Mouse (Mus musculus): ENCODE measurements around the gene Rps18. TPM values are rescaled to one million over a fixed set of nuclear protein-coding genes. Genes with fewer than 3 reads are reported as not detected.

Rps18 gene
- polyA plus RNA-seq, 1 experiment: 771 TPM

DNA sequence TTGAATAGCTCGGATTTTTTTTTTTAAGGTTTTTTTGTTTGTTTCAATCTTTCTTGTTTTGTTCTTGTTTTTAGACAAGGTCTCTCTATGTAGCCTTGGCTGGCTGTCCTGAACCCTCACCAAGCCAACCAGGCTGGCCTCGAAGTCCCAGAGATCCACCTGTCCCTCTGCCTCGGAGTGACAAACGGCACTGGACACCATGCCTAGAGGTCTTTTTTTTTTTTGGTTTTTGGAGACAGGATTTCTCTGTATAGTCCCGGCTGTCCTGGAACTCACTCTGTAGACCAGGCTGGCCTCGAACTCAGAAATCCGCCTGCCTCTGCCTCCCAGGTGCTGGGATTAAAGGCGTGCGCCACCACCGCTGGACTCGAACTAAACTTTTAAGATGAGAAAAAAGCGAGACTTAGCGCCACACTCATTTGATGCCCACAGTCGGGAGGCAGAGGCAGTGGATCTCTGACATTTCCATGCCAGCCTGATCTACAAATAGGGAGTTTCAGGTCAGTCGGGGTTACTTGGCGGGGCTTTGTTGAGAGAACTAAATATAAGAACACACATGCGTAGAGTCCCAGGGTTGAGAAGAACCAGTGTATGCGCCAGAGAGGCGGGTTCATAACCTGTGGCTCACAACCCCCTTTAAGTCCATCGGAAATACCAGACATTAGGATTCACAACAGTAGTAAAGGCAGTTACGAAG is 27.4 kb downstream of the Rps18 start:
- DNase-seq (ENCODE audit: low read depth): no peak
- TF ChIP-seq POLR2A (IDR thresholded peaks at IDR 0.05; ENCODE audit: borderline replicate concordance, extremely low read depth, insufficient read depth, insufficient read length, poor library complexity, severe bottlenecking) (no peak), CTCF (IDR thresholded peaks at IDR 0.05; ENCODE audit: borderline replicate concordance, extremely low read depth, insufficient read depth, insufficient read length) (no peak)

DNA sequence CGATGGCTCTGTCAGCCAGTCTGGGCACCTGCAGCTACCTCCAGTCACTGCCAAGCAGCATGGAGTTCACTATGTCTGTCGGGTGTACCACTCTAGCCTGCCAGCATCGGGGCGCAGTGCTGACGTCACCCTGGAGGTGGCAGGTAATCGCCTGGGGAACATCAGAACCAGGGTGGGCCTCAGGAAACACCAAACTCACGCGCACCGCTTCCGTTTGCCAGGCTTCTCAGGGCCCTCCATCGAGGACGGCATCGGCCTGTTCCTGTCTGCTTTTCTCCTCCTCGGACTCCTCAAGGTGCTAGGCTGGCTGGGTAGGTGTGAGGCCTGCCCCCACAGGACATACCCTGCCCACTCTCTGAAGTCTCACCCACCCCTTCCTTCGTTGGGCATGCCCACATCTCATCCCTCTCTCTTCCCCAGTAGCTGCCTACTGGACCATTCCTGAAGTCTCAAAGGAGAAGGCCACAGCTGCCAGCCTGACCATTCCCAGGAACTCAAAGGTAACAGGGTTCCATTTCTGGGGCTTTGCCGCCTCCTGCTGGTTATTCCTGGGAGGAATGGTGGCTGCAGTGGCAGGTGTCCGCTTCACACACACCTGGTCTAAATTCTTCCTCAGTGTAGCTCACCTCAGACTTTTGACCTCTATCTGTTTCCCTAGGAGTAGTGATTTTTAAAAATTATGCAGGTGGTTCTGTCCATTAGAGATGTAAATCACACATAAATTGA is 29.4 kb downstream of the Rps18 start:
- TF ChIP-seq POLR2A (IDR thresholded peaks at IDR 0.05; ENCODE audit: borderline replicate concordance, extremely low read depth, insufficient read depth, insufficient read length, poor library complexity, severe bottlenecking) (no peak), CTCF (IDR thresholded peaks at IDR 0.05; ENCODE audit: borderline replicate concordance, extremely low read depth, insufficient read depth, insufficient read length) (peak; percentile 47; the same call in 1 of the 2 replicates)

GRCm38 (mm10) chr17:33925406-33926116 is 30.2 kb downstream of the Rps18 start:
- DNase-seq (ENCODE audit: low read depth): no peak
- TF ChIP-seq CTCF (IDR thresholded peaks at IDR 0.05; ENCODE audit: borderline replicate concordance, extremely low read depth, insufficient read depth, insufficient read length): no peak
- TF ChIP-seq POLR2A (IDR thresholded peaks at IDR 0.05; ENCODE audit: borderline replicate concordance, extremely low read depth, insufficient read depth, insufficient read length, poor library complexity, severe bottlenecking): no peak

More for the DNA sequence above, 29.4 kb downstream of the Rps18 start:
- no peak for DNase-seq (ENCODE audit: low read depth)

GRCm38 (mm10) chr17:33924577-33925283 is 31.1 kb downstream of the Rps18 start:
- DNase-seq (ENCODE audit: low read depth): no peak
- TF ChIP-seq POLR2A (IDR thresholded peaks at IDR 0.05; ENCODE audit: borderline replicate concordance, extremely low read depth, insufficient read depth, insufficient read length, poor library complexity, severe bottlenecking): no peak
- TF ChIP-seq CTCF (IDR thresholded peaks at IDR 0.05; ENCODE audit: borderline replicate concordance, extremely low read depth, insufficient read depth, insufficient read length): peak; percentile 33; the same call in 1 of the 2 replicates

DNA sequence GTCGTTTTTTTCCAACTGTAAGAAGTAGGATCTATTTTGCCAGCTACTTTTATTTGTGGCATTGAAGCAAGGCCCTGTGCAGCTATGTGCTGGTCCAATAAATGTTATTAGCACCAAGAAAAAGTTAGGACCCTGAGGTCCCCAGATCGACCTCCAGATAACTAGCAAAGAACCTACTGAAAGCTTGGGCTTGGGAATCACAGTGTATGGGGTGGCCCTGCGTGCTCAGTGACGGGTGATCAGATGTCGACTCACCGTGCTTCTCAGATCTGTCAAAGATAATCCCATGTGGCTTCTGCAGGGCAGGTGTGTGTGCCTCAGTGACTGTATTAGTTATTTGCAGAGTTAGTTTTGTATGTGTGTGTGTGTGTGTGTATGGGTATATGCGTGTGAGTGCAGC is 34.4 kb downstream of the Rps18 start:
- DNase-seq (ENCODE audit: low read depth): no peak
- no peak for TF ChIP-seq POLR2A (IDR thresholded peaks at IDR 0.05; ENCODE audit: borderline replicate concordance, extremely low read depth, insufficient read depth, insufficient read length, poor library complexity, severe bottlenecking)
- TF ChIP-seq CTCF (IDR thresholded peaks at IDR 0.05; ENCODE audit: borderline replicate concordance, extremely low read depth, insufficient read depth, insufficient read length): no peak

- TF ChIP-seq CTCF (IDR thresholded peaks at IDR 0.05; ENCODE audit: borderline replicate concordance, extremely low read depth, insufficient read depth, insufficient read length): peak; percentile 88
- TF ChIP-seq POLR2A (IDR thresholded peaks at IDR 0.05; ENCODE audit: borderline replicate concordance, extremely low read depth, insufficient read depth, insufficient read length, poor library complexity, severe bottlenecking): no peak
- peak; percentile 87 for DNase-seq (ENCODE audit: low read depth)
Measured at GRCm38 (mm10) chr17:33920282-33921097, 35.3 kb downstream of the Rps18 start.

DNA sequence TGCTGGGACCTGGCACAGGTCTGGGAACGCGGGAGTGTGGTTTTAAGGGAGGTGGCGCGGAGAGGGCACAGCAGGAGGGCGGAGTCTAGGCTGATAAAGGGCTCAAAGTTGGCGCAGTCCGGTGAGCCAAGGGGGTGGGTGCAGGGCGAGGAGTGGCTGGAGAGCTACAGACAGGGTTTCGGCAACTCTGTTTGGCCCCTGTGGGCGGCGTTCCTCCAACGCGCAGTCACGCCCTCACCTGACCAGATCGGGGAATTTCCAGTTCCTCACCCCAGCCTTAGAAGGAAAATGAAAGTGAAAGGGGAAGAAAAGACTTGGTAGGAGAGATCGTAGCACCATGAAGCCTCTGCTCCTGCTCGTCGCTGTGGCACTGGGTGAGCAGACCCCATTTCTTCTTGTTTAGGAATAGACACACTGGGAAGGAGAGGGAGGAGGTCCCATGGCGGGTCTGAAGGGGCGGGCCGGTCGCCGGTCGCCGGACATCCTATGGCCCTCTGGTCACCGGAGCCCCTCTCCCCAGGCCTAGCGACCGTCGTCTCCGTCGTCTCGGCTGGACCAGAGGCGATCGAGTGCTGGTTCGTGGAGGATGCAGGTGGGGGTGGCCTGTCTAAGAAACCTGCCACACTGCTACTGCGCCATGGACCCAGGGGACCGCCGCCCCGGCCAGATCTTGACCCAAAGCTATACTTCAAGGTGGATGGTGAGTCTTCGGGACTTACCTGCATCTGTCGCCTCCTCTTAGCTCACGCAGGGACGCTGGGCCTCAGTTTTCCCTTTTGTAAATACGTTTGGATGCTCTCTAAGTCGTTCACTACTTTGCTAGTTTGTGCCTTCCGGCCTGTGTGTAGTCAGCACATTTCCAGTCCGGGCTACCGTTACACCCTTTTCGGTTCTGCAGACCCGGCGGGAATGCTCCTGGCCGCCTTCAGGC is 36.2 kb downstream of the Rps18 start:
- TF ChIP-seq CTCF (IDR thresholded peaks at IDR 0.05; ENCODE audit: borderline replicate concordance, extremely low read depth, insufficient read depth, insufficient read length) (no peak), POLR2A (IDR thresholded peaks at IDR 0.05; ENCODE audit: borderline replicate concordance, extremely low read depth, insufficient read depth, insufficient read length, poor library complexity, severe bottlenecking) (no peak)
- DNase-seq (ENCODE audit: low read depth): peak; percentile 54

GRCm38 (mm10) chr17:33918293-33919203 is 37.3 kb downstream of the Rps18 start:
- no peak for TF ChIP-seq POLR2A (IDR thresholded peaks at IDR 0.05; ENCODE audit: borderline replicate concordance, extremely low read depth, insufficient read depth, insufficient read length, poor library complexity, severe bottlenecking)
- no peak for TF ChIP-seq CTCF (IDR thresholded peaks at IDR 0.05; ENCODE audit: borderline replicate concordance, extremely low read depth, insufficient read depth, insufficient read length)
- no peak for DNase-seq (ENCODE audit: low read depth)

Data from brain, embryonic 14.5 days (tissue).